Mouse (Mus musculus) C2C12 (cell line): Measurements from ENCODE around the gene Myh7. TPM values are rescaled to one million over a fixed set of nuclear protein-coding genes. Genes with fewer than 3 reads are reported as not detected.

Experiments used
- H3K27me3 ChIP-seq: one replicate; pipeline ENCODE4 v1.6.1; 2011; ENCODE audit not compliant: control insufficient read depth, insufficient read depth, insufficient read length
- H3K36me3 ChIP-seq: one replicate; pipeline ENCODE4 v1.6.1; 2011; ENCODE audit not compliant: control insufficient read depth, insufficient read depth
- H3K4me3 ChIP-seq: one replicate; pipeline ENCODE4 v1.5.1; 2011; ENCODE audit warnings: mild to moderate bottlenecking, control low read depth; ENCODE audit not compliant: poor library complexity, insufficient read depth, severe bottlenecking
- H3K79me2 ChIP-seq: one replicate; pipeline ENCODE4 v1.6.1; 2011; ENCODE audit not compliant: control insufficient read depth, insufficient read depth
- H3K79me3 ChIP-seq: one replicate; pipeline ENCODE4 v1.6.1; 2011; ENCODE audit warnings: low read depth, control low read depth
- H3ac ChIP-seq: one replicate; pipeline ENCODE3; 2011; ENCODE audit warnings: low read depth; ENCODE audit not compliant: control insufficient read depth, insufficient read length
- CEBPB ChIP-seq: IDR thresholded peaks from one replicate; pipeline ENCODE4 v1.6.1; 2011; ENCODE audit warnings: low read depth, mild to moderate bottlenecking, control low read depth, moderate library complexity
- CTCF ChIP-seq: IDR thresholded peaks from one replicate; pipeline ENCODE4 v1.5.1; 2011; ENCODE audit not compliant: control insufficient read depth, insufficient read depth, insufficient read length
- FOSL1 ChIP-seq: IDR thresholded peaks from one replicate; pipeline ENCODE4 v1.8.0; 2011; ENCODE audit warnings: mild to moderate bottlenecking, low read length; ENCODE audit not compliant: poor library complexity, insufficient read depth, severe bottlenecking
- MAX ChIP-seq: IDR thresholded peaks from one replicate; pipeline ENCODE4 v1.6.1; 2011; ENCODE audit warnings: mild to moderate bottlenecking, control low read depth
- MYOD1 ChIP-seq: IDR thresholded peaks from one replicate; pipeline ENCODE4 v1.6.1; 2011; ENCODE audit warnings: low read depth; ENCODE audit not compliant: control insufficient read depth, insufficient read length
- MYOG ChIP-seq: IDR thresholded peaks from one replicate; pipeline ENCODE4 v1.6.1; 2011; ENCODE audit not compliant: control insufficient read depth, insufficient read length; ENCODE audit errors: extremely low read depth
- USF1 ChIP-seq: IDR thresholded peaks from one replicate; pipeline ENCODE4 v1.6.1; 2011; ENCODE audit warnings: low read depth, mild to moderate bottlenecking, control low read depth, moderate library complexity
- polyA plus RNA-seq: library from polyadenylated mRNA; unstranded; fragments of >200 nt; fragmentation: generic; extraction: Trizol; gene quantifications from one replicate; pipeline ENCODE4 v1.2.1, GENCODE M21; 2012; ENCODE audit warnings: missing spikeins

Myh7 gene
- polyA plus RNA-seq, 1 experiment = 0.11 TPM

DNA sequence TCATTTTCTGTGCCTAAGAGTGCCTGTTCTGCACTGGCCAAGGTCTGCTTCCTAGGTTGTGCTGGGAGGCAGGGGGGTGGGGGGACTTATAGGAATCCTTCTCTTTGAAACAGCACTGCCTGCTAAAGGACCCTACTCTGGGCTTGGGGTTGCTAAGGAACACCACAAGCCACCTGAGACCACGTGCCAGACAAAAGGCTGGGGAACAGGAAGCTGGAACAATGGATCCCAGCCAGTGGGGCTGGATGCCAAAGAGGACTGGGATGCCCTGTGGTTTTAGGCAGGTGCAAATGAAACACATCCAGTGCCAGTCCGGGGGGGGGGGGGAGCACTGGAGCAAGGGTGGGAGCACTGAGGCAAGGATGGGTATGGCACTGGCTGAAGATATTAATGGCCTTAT lies 64.0 kb downstream of the Myh7 start:
- TF ChIP-seq FOSL1 (no peak), MAX (no peak), MYOG (no peak), MYOD1 (no peak), USF1 (no peak), CTCF (no peak), CEBPB (no peak)
- peaks cover 37% of the 10 kb centered on the region for H3K27me3 ChIP-seq
- H3K79me3 ChIP-seq = no peaks in the 10 kb centered on the region
- H3ac ChIP-seq = no peak overlapping the region
- H3K4me3 ChIP-seq = no peak overlapping the region
- H3K36me3 ChIP-seq = no peaks in the 10 kb centered on the region
- no peaks in the 10 kb centered on the region for H3K79me2 ChIP-seq

DNA sequence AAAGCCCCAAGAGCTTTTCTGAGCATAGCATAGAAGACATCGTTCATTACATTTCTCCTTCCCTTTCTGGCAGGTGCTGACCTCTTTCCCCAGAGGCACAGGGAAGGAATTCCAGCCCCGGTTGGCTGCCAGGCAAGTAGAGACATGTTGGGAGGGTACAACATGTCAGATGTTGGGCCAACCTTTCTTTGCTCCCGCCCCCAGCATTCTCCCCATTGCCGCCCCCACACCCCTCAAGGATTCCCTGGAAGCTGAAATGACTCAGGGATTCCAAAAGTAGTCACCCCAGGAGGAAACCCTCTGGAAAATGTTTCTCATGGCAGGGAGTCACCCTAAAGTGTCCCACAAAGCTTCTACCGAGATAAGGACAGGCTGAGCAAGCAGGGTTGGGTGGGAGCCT lies 64.6 kb downstream of the Myh7 start:
- no peak for TF ChIP-seq CEBPB
- no peak for TF ChIP-seq MYOD1
- no peak for TF ChIP-seq CTCF
- TF ChIP-seq MYOG = no peak
- no peak for TF ChIP-seq USF1
- TF ChIP-seq FOSL1 = no peak
- TF ChIP-seq MAX = no peak
- Histone ChIP-seq H3K79me3 (no peaks in the 10 kb centered on the region), H3K4me3 (no peak overlapping the region), H3K36me3 (no peaks in the 10 kb centered on the region), H3K79me2 (no peaks in the 10 kb centered on the region), H3K27me3 (peaks cover 37% of the 10 kb centered on the region), H3ac (no peak overlapping the region)

DNA sequence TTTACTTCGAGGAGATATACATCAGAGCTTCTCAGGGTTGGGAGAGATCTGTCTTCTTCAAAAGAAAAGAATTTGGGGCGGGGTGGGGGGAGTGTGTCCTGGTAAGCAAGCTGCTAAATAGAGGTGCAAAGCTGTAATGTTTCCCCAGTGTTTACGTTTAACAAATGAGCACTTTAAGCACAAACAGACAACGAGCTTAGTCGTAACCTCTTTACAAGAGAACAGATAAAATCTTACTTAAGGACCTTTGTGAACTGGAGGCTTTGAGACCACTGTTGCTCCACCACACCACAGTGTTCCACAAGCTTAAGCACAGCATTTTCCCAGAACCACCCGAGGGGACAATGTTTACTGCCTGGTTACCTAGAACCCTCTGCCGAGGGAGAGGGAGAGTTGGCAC lies 67.1 kb downstream of the Myh7 start:
- no peak overlapping the region for H3K4me3 ChIP-seq
- no peak overlapping the region for H3ac ChIP-seq
- H3K79me3 ChIP-seq = no peaks in the 10 kb centered on the region
- TF ChIP-seq MYOG (no peak), FOSL1 (no peak), USF1 (no peak), CTCF (no peak), MYOD1 (no peak), MAX (no peak), CEBPB (no peak)
- peaks cover 39% of the 10 kb centered on the region for H3K27me3 ChIP-seq
- H3K36me3 ChIP-seq = no peaks in the 10 kb centered on the region
- no peaks in the 10 kb centered on the region for H3K79me2 ChIP-seq

DNA sequence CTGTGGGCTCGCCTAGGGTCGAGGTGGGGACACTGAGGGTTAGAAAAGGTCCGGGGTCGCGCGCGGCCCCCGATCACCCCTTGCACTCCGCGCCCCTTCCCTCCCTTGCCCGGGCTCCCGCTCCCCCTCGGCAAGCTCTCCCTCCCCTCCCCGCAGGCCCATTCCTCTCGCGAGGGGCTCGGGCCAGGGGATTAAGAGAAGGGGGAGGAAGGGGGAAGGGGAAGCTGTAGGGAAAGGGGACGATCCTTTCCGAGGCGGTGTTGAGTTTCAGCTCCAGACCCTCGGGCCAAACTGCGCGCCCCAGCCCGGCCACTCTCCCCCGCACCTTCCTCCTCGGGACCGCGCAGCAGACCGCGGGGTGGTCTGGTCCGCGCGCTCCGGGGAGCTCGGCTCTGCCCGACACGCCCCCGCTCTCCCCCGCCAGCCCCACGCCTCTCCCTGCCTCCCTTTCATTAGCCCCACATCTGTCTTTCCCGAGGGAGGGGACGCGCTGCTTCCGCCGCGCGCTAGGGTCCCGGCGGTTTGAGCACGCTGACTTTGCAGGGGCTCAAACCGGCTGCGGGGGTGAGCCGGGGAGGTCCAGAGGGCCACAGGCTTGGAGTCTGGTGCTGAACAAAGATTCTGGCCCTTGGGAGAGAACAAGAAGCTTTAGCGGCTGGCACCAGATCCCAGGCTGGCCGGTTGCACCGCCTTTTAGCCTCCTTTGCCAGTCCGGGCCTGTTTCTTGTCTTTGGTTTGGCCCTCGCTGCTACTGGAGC lies 67.8 kb downstream of the Myh7 start:
- H3K27me3 ChIP-seq = peaks cover 39% of the 10 kb centered on the region
- H3K4me3 ChIP-seq = no peak overlapping the region

DNA sequence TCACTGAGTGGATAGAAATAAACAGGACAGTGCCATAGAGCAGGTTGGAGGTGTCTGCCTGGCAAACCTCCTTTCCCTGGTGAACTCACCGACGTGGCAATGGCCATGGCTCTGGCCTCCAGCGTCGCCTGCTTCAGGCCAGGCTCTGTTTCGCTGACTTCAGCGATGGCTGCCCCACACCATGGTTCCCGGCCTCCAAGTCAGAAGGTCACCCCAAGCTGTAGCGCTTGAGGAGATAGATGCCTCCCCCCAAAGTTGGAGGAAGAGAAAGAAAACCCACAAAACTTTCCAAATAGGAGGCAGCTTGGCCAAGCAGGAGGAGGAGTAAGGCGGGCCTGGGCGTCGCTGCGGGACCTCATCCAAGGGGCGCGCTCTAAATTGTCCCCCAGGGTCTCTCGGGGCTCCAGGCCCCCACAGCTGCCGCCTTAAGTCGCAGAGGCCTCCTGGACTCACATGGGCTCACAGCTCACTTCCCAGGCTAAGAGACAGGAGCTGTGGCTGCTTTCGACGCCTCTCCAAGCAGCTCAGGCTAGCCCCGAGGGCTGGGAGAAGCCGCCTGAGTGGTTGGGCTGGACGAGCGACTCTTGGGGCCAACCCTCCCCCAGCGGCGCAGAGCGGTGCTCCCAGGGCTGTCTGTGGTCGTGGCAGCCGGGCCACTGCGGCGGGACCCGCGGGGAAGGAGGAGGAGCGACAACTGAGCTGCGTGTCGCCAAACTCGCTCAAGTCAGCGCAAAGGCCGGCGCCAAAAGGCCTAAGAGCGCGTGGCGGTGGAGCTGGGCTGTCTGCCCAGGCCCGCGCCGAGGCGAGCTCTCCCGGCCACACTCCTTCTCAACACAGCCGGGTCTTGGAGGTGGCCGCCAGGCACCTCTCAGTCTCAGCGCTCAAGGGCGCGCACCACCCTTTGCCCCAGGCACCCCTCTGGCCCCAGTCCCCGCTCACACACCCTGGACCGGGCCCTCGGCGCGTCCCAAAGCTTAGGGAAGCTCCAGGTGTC lies 68.8 kb downstream of the Myh7 start, which contains the start of gene Efs:
Efs (minus strand) TSS at position 778 of the 994 bp plus-strand sequence.
- H3K79me2 ChIP-seq = no peaks in the 10 kb centered on the region
- H3K27me3 ChIP-seq = peaks cover 39% of the 10 kb centered on the region
- no peaks in the 10 kb centered on the region for H3K36me3 ChIP-seq
- H3ac ChIP-seq = no peak within 1 kb of the TSS
- TF ChIP-seq USF1 (no peak), CEBPB (no peak)
- H3K79me3 ChIP-seq = no peaks in the 10 kb centered on the region
- no peak within 1 kb of the TSS for H3K4me3 ChIP-seq

More for the DNA sequence above, 67.8 kb downstream of the Myh7 start:
- no peak for TF ChIP-seq MYOD1
- TF ChIP-seq USF1 = no peak
- TF ChIP-seq FOSL1 = no peak
- no peak for TF ChIP-seq MYOG
- no peak for TF ChIP-seq CEBPB
- no peak for TF ChIP-seq MAX
- no peak for TF ChIP-seq CTCF
- Histone ChIP-seq H3K79me2 (no peaks in the 10 kb centered on the region), H3K79me3 (no peaks in the 10 kb centered on the region), H3K36me3 (no peaks in the 10 kb centered on the region), H3ac (no peak overlapping the region)
